Mouse (Mus musculus) retina, adult 2 months (tissue): ENCODE data around the gene Krtap20-2.
"Not testable (repeated sequence)": the region's sequence is repeated elsewhere in the genome, so short reads cannot be mapped to it uniquely, and the experiment has no call there.

ENCODE experiments used
- DNase-seq: peaks from one replicate; pipeline ENCODE4 v3.0.0-alpha.2; 2012; ENCODE audit warnings: low read depth, low spot score

The Krtap20-2 gene

GRCm38 (mm10) chr16:89205561-89205960, at the start of gene Krtap20-2:
TSS of gene Krtap20-2 (plus strand) at chr16:89205861.
- DNase-seq = no peak

DNA sequence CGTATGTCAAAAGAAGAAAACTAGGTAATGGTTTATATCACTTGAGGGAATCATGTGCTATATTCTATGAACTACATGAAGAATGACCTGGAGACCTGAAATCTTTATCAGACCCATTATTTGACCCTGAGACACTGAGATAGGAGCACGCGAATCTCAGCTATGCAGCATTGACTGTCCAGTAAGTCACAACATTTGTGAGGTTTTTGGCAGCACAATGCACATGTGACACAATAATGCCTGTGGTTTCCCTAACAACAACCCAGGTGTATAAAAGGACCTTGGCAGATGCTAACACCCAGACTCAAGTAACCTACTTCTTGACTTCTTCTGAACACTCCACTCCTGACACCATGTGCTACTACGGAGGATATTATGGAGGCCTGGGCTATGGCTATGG, 48.0 kb upstream of the Krtap20-2 start, which contains the start of gene Gm9789:
Gm9789 (plus strand) TSS at position 301 of the 400 bp plus-strand sequence.
- DNase-seq = no peak

DNA sequence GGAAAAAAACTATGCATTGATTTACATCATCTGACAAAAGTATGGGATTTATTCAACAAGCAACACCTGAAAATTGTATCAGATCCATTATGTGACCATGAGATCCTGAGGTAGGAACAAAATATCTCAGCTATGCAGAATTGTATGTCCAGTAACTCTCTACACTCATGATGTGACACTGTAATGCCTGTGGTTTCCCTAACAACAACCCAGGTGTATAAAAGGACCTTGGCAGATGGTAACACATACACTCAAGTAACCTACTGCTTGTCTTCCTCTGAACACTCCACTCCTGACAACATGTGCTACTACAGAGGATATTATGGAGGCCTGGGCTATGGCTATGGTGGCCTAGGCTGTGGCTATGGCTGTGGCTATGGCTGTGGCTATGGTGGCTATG, 36.5 kb upstream of the Krtap20-2 start, which contains the start of gene Gm7735:
Gm7735 (plus strand) TSS at position 301 of the 400 bp plus-strand sequence.
- not testable (repeated sequence) for DNase-seq

DNA sequence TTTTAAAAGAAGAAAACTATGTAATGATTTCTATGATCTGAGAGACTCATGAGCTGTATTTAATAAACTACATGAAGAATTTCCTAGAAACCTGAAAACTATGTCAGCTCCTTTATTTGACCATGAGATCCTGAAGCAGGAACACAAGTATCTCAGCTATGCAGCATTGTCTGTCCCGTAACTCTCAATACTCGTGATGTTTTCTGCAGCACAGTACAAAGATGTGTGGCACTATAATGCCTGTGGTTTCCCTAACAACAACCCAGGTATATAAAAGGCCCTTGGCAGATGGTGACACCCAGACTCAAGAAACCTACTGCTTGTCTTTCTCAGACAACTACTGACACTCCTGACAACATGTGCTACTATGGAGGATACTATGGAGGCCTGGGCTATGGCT, 31.2 kb upstream of the Krtap20-2 start, which contains the start of gene 1110057P08Rik:
1110057P08Rik (plus strand) TSS at position 301 of the 400 bp plus-strand sequence.
- DNase-seq = no peak

DNA sequence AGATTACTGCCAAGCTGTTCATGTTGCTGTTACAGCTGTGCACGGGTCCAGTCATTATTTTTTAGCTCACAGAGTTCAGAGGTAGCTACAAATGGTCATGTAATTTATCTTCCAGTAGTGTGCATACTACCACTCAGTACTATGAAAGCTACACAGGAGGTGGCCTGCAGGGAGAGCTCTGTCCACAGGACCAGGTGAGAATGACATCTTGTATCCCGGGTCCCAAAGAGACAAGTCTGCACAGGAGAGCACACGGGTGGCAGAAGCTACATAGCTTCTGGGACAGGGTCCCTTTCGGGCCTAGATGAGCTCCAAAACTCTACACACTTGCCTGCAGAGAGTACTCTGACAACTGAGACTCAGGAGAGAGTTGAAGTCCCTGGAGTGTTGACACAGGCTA, 17.0 kb upstream of the Krtap20-2 start:
- DNase-seq = no peak
